Mouse (Mus musculus) adrenal gland, postnatal 4 days (tissue): ENCODE measurements at regions not wholly inside any gene's neighbourhood (a gene's known extent, or its start where the extent isn't known, plus 50 kb on each side); places are given as distances from the start of the nearest gene placed in this dataset.

ENCODE experiments used
- DNase-seq, 2 experiments: peaks; one replicate each; pipeline ENCODE4 v3.0.0; 2021 to 2022; ENCODE audit warnings: low spot score in 2 of 2, mixed read lengths in 2 of 2

DNA sequence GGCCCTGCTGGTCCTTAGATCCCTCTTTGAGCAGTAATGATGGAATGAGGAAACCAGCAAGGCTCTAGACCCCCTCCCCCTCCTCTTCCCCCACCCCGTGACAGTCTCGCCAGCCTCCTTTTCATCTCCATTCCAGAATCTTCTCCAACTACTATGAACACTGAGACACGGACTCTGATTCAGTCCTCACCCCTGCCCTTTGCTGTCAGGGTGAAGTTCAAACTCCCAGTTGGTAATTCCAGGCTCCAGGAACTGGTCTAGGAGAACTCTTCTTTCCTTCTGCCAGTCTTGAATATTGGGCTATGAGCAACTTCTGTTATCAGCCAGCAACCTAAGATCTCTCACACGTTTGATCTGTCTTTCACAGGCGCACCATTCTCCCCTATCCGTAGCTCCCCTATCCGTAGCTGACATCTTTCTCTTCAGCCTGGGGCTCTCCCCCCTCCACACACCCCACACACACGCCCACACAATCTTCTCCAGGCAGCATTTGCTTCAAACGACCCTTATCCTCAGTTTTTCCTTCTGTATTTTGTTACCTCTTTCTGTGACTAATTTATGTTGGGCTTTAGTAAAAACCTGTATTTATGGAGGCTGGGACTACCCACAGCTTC is 128.6 kb upstream of the Rreb1 start:
- DNase-seq = no peak

DNA sequence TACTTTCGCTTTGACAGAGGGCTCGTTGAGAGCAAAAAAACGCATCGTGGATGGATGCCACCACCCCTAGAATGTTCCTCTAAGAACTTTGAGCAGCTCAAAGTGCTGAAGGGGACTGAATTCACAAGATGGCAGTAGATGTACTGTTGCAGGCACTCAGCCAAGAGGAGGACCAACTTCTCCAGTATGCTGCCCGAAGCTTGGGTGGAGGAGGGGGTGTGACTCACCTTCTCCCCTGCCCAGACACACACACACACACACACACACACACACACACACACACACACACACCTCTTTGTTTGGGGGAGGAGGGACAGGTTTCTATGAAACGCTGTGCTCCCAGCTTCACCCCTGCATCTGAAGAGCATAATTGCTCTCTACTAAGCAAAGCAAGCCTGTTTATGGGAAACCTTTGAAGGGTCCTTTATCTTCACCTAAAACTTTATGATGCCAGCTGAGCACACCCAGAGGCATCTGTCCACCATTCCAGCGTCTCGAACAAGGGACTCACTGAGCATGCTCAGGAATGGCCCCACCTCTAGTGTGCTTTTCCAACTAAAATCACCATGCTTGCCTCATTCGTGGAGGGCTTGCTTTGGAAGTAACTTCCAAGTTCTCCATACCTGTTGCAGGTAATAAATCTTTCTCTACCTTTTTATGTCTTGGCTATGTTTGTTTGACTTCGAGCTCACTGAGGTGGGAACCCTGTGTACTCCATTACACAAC is 126.8 kb upstream of the Rreb1 start:
- no peak for DNase-seq

DNA sequence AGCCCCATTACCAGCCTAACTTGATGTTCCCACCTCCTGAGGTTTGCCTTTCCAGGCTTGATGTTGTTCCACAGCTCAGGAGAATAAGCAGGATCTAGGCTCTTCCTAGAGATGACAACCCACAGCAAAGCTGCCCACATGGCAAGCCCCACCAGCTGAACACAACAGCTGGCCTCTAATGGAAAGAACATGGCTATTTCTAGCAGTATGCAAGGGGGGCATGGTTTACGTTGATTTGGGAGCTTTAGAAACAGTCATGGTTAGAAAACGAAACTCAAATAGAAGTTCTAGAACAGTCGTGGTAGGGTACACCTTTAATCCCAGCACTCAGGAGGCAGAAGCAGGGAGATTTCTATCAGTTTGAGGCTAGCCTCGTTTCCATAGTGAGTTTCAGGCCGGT is 123.5 kb upstream of the Rreb1 start:
- DNase-seq = no peak

DNA sequence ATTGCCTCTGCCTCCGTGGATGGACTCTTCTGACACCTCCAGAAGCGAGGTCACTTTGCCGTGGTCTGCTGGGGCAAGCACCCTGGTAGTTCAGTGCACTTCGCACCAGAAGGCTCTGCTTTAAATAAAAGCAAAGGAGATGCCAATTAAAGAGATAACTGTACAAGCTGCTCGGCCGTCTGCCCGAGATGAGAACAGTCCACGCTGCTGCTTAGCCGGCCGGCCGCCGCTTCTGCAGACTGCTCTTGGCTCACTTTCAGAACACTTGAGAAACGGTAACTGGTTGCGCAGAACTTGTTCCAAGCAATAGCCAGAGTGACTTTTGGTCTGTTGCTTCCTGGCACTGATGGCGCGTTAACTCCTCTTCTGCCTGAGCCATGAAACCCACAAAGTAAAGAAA is 121.0 kb upstream of the Rreb1 start:
- DNase-seq = peak in 1 of 2 experiments; percentile 13

DNA sequence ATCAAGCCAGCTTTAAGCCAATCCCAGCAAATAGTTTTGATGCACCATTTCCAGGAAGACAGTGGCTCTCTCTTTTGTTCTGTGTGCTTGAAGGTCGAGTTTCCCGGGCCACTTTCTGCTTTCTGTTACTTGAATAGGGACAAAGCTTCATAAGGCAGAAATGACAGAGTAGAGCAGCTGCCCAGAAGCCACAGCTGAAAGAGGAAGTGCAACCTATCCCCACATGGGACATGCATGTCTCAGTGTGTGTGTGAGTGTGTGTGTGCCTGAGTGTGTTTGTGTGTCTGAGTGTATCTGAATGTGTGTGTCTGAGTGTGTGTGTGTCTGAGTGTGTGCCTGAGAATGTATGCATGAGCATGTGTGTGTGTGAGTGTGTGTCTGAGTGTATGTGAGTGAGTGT is 120.2 kb upstream of the Rreb1 start:
- DNase-seq = no peak

DNA sequence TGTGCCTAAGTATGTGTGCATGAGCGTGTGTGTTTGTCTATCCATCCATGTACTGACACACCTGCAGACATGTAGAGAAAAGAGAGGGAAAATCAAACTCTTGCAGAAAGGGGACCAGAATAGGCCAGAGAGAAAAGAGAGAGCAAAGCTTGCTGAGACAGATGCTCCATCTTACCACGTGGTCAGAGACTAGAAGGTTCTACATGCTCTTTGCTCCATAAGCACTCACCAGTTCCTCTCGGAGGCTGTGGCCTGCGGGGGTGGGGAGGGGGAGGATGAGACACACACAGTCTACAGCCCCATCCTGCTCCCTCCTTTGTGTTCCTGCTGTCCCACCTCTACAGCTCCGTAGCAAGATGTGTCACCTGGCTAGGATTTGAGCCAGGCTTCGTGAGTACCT is 119.7 kb upstream of the Rreb1 start:
- no peak for DNase-seq

DNA sequence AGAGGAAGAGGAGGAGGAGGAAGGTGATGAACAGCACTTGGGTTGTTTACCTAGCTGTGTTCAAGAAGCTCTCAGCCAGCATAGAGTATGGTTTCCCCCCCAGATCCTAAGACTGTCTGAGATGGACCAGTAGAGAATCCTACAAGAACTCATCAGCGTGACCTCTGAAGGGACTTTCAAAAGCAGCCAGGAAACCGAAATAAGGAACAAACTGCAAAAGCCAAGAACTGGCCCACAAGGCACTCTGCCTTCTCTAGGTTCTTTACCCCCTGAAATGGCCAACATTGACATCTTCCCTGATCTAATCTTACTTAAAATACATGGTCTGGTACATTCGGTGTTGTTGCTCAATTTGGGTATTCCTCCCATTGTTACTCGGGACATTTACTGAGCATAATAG is 118.1 kb upstream of the Rreb1 start:
- no peak for DNase-seq

DNA sequence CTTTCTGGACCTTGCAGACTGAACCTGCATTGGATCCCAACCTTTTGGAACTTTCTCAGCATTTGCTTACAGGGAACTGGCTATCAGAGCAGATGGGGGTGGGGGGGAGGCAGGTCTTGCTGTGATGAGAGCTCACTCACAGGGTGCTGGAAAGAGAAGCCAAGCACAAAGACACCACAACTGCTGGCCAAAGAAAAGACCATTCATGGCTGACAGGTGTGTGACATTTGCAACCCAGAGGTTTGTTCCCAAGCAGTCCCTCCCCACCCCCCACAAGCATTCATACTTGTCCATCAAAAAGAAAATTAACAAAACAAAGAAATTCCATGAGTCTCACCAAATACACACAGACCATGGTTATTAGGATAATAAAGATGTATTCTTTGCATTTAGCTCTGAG is 117.5 kb upstream of the Rreb1 start:
- no peak for DNase-seq

DNA sequence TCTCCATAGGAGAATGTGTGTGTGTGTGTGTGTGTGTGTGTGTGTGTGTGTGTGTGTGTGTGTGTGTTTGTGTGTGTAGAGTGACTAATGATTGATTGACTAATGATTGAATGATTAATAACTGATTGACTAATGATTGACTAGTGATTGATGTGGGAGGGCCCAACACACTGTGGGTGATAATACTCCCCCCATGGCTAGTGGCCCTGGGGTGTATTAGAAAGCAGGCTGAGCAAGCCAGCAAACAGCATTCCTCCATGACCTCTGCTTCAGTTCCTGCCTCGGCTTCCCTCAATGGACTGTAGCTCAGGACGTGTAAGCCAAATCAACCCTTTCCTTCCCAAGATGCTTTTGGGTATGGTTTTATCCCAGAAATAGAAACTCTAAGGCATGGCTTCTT is 114.1 kb upstream of the Rreb1 start:
- DNase-seq = no peak

DNA sequence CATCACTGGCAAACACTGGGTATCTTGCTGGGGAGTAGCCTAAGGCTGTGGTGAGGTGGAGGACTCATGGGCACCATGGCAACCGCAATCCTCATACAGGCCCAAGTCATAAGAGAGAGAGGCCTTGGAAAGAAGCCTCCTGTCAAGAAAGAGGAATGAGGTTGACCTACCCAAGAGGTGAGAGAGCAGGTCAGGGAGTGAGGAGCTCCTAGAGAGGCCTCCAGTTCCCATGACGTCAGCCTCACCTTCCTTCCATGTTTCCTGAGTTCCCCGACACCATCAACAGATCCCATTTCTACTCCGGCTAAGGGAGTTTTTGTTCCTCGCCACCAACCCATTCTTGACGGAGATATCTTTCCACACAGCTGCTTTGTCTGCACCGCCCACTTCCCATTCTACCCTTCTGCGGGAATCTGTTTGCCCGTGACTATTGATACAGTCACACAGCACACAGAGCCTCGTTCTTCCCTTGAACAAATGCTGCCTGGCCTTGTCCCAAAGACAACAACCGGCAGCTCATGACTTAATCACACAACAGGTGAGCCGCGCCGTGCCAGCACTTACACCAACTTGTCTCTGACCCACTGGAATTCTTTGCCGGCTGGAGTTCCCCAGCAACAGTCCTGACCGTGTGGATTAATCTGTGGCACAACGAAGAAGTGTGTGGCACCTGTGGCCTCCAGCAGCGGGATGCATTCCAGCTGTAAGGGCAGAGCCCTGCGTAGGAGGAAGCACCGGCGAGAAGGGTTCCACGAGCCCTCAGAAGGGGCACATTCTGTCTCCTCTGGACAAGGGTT is 111.8 kb upstream of the Rreb1 start:
- DNase-seq = no peak

DNA sequence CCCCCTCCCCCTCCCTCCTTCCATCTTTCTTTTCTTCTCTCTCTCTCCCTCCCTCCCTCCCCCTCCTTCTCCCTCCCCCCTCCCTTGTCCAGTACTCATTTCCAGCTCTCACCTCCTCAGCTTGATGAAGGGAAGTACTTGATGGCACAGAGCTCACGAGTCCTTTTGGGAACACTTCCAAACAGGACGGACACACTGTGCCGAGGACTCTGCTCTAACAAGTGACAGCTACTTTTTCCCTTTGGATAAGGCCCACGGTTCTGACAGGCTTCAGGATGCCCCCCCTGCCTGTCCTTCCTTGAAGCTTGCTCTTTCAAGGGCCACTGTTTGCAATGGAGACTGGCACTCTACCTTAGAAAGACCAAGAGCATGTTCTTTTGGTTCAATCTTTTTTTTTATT is 110.8 kb upstream of the Rreb1 start:
- no peak for DNase-seq

DNA sequence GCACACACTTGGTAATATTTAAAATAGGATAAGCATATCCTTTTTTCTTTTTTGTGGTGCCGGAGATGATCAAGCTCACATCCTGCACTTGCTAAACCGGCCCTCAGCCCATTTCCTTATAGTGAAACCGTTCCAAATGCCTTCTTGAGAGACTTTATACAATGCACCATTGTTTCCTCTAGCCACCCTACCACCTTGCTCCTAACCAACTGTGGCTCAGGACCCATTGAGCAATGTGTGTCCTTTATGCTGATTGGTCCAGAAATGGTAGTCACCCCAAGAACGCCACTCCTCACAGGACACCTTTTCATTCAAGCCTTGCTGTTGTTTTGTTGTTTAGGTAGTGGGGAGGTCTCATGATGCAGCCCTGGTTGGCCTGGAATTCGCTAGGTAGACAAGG is 110.3 kb upstream of the Rreb1 start:
- no peak for DNase-seq

DNA sequence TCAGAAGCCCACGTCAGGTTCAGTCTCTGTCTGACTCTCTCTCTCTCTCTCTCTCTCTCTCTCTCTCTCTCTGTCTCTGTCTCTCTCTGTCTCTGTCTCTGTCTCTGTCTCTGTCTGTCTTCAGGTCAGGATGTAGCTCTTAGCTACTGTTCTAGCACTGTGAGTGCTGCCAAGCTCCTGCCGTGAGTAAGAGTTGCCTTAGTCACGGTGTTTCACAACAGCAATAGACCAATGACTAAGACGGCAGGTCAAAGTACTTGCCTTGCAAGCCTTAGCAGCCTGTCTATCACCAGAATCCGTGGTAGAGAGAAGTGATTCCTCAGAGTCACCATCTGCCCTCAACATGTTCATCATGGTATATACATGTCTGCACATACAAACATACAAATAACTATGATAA is 107.1 kb upstream of the Rreb1 start:
- DNase-seq = no peak

DNA sequence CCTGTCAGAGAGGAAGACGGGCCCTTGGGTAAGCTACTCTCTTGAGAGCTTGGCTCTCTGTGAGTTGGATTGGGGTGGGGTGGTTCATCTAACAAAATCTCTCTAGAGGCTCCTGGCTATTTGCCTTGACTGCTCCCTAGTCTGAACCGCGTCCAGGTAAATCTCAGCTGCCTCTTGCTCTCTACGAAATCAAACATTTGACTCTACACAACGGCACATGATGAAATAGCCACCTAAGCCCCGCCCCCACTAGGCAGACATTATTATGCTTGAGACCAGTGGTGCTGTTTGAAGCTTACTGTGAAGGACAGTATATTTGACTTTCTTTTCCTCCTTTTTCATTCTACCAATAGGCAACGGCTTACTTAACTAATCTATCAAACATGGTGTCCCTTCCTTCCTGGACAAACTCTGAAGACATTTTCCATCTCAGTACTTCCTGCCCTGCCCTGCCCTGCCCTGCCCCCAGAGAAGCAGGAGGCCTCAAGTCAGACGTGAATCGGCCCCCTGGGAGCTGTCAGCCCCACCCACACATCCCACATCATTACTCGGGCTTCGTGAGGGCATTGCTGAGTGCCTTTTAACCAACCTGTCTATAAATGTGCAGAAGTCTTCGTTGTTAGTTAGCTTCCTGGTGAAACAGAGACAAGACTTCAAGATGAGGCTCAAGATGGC is 103.4 kb upstream of the Rreb1 start:
- no peak for DNase-seq

DNA sequence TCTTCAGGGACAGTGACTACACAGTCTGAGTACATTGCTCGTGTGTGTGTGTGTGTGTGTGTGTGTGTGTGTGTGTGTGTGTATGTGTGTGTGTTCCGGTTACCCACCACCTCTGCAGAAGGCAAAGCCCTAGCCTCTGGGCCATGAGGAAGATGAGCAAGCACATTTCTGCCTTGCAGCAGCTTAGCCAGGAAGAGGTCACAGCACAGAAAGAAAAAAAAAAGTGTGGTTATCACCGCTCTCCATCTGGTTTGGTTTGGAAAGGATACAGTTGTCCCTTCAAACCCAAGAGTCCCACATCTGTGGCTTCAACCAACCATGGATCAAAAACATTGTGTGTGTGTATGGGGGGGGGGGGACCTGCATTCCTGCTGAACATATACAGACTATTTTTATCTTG is 102.5 kb upstream of the Rreb1 start:
- DNase-seq = no peak

DNA sequence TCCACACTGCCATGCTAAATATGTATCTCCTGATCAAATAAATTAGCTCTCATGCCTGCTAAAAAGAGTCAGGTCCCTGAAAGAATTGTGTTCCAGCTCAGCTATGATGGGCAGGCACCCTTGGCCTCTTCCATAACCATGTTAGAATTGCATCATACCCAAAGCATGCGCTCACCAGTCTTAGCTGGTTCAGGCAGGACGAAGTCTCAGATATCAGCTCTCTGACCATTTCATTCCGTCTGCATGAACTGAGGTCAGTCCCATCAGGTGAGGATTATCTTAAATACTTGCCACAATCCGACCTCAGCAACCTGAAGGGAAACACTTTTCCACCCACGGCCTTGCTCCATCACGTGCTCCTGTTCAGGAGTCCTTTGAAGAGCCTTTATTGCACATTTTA is 101.3 kb upstream of the Rreb1 start:
- no peak for DNase-seq

DNA sequence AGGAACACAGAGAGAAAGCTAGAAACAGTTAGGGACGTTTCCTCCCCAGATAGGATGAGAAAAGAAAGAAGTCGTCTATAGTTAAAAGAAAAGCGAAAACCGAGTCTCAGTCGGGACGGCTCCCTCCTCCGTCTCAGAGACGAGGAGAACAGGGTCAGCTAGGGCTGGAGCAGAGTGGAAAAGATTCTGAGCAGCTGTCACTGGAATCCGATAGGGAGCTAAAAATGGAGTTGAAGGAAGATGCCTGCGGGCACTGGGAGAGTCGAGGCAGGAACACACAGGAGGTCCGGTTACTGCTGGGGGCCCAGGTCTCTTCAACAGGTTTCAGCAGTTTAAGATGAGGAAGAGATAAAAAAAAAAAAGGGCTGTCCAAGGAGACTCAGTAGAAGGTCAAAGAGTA is 99.9 kb upstream of the Rreb1 start:
- DNase-seq = no peak

DNA sequence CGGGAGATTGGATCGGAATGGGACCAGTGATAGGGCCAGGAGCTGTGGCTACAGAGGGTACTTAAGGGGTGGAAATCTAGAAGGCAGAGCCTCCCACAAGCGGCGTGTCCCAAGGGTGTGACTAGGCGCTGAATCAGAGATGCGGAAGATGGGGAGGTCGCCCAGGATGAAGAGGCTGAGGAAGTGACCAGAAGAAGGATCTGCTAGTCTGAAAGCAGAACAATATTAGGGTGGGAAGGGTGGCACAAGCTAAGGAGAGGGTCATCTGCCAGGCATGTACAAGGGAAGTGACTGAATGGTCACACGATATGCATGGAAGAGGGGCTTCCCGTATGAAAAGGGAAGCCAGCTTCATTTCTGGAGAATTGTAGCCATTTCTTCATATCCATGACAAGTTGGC is 99.4 kb upstream of the Rreb1 start:
- no peak for DNase-seq

DNA sequence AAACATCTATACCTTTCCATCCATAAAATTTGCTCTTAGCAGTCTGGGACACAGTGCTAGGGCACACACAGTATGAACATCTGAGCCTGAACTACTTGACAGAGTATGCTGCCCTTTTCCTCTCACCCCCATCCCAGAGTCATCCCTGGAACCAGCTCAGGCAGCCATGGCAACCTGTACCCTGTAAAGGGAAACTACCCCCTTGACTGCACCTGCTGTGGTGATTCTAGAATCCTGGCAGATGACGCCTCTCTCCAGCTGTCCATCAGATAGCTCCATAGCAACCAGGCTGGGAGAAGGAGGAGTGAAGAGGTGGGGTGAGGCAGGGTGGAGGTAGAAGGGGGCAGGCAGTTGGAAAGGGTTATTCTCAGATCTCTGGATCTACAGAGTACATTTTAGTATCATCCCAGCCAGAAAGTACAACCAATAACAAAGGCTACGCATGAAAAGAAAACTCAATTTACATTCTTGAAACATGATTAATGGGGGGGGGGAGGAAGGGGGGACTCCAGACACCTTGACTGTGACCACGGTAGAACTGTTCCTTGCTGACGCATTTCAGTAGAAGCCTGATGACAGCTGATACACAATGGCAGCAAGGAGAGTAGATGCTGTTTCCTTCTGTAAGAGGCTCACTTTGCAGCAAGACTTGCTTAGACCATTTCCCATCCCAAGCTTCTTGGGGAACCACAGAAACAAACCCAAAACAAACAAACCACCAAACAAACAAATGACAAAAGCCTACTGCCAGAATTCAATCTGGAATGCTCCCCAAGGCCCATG is 97.2 kb upstream of the Rreb1 start:
- no peak for DNase-seq

DNA sequence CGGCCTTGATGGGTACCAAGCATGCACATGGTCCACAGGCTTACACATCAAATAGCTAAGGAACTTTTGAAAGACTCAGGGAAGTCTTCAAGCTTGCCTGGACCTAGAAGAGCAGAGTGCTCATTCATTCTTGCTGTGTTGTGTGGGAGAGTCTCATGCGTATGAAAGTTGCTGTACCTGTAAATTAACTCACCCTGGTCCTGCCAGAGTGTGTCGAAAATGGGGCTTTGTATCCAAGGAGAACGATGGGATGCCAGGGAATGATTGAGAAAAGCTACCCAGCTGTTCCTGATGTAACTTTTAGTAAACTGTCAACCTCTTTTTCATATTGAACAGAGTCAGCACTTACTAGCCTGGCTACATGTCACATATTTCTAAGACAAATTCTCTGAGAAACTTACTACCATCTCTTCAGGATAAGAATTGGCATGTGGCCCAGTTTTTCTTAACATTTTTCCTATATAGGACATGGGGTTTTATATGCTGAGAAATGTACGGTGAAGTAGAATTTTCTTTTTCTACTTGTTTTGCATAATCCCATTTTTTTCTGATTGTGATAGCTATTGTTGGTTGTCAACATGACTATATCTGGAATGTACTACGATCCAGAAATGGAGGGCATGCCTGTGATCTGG is 95.0 kb upstream of the Rreb1 start:
- no peak for DNase-seq

DNA sequence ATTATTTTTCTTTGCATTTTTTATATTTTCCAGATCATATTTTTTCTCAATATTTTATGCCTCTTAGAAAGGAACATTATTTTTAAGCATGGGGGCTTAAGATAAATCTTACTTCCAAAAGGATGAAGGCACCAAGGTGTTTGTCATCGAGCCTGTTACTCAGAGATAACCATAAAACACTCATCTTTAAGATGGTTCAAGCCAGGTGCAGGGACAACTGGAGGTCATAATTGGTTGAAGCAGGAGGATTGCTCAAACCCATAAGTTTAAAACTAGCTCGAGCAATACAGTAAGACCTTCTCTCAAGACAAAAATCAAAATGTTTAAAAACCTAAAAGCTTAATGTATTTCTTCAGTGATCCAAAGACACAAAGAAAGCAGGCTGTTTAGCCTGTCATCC is 92.6 kb upstream of the Rreb1 start:
- DNase-seq = no peak
